Mouse (Mus musculus) gonadal fat pad, adult 2 months (tissue): ENCODE measurements around the gene Ankub1. TPM values are rescaled to one million over a fixed set of nuclear protein-coding genes. Genes with fewer than 3 reads are reported as not detected.
A peak's percentile ranks its signal among the peaks of the same experiment; 100 is the strongest.

Experiments used
- DNase-seq: peaks from one replicate; pipeline ENCODE4 v3.0.0-alpha.2; 2012; ENCODE audit warnings: low read depth
- polyA plus RNA-seq: library from polyadenylated mRNA; depleted of rRNA; stranded (reverse); fragments of >200 nt; gene quantifications from 2 replicates; pipeline ENCODE4 v1.2.3, GENCODE M21; 2012; rRNA removed

Ankub1 gene
- polyA plus RNA-seq = not detected in 2 replicates

GRCm38 (mm10) chr3:57692719-57693118 is at the start of gene Ankub1:
Gene Ankub1 (minus strand): TSS chr3:57692799.
- DNase-seq = no peak

- DNase-seq = no peak
These were observed 47.2 kb upstream of the Ankub1 start for GRCm38 (mm10) chr3:57739830-57740229.

GRCm38 (mm10) chr3:57736419-57737095 is 44.0 kb upstream of the Ankub1 start:
- no peak for DNase-seq

GRCm38 (mm10) chr3:57735511-57736370 is 43.1 kb upstream of the Ankub1 start, which contains the start of gene Rnf13:
Gene Rnf13 (plus strand): TSS chr3:57736062.
- peak; percentile 75 for DNase-seq

- DNase-seq = no peak
These were observed 39.8 kb upstream of the Ankub1 start for GRCm38 (mm10) chr3:57732206-57732915.

GRCm38 (mm10) chr3:57714151-57714550 is 21.6 kb upstream of the Ankub1 start:
- no peak for DNase-seq

GRCm38 (mm10) chr3:57696779-57697178 is 4.2 kb upstream of the Ankub1 start:
- DNase-seq = no peak

GRCm38 (mm10) chr3:57696249-57696648 is 3.6 kb upstream of the Ankub1 start:
- DNase-seq = no peak

- DNase-seq = no peak
These were observed 827 bp downstream of the Ankub1 start for GRCm38 (mm10) chr3:57691772-57692171.

- DNase-seq = no peak
These were observed 14.8 kb downstream of the Ankub1 start for GRCm38 (mm10) chr3:57677786-57678185.

- DNase-seq = peak; percentile 61
These were observed 18.5 kb downstream of the Ankub1 start for GRCm38 (mm10) chr3:57674075-57674474.

- DNase-seq = no peak
These were observed 19.0 kb downstream of the Ankub1 start for GRCm38 (mm10) chr3:57673586-57673985.

- no peak for DNase-seq
These were observed 25.4 kb downstream of the Ankub1 start for GRCm38 (mm10) chr3:57667054-57667723.

- DNase-seq = no peak
These were observed 26.7 kb downstream of the Ankub1 start for GRCm38 (mm10) chr3:57665880-57666279.

GRCm38 (mm10) chr3:57664682-57665081 is 27.9 kb downstream of the Ankub1 start:
- no peak for DNase-seq

GRCm38 (mm10) chr3:57663731-57664130 is 28.9 kb downstream of the Ankub1 start:
- DNase-seq = no peak

GRCm38 (mm10) chr3:57658608-57659007 is 34.0 kb downstream of the Ankub1 start:
- no peak for DNase-seq

GRCm38 (mm10) chr3:57653646-57654045 is 39.0 kb downstream of the Ankub1 start:
- DNase-seq = no peak

GRCm38 (mm10) chr3:57652485-57652884 is 40.1 kb downstream of the Ankub1 start:
- no peak for DNase-seq

GRCm38 (mm10) chr3:57651865-57652259 is 40.7 kb downstream of the Ankub1 start:
- no peak for DNase-seq

GRCm38 (mm10) chr3:57651231-57651864 is 41.3 kb downstream of the Ankub1 start, which contains the start of gene Commd2:
Gene Commd2 (minus strand): TSS chr3:57651715.
- DNase-seq = no peak
